Mouse (Mus musculus) heart, postnatal 25 days (tissue): ENCODE results near the gene St5. TPM values are rescaled to one million over a fixed set of nuclear protein-coding genes. Genes with fewer than 3 reads are reported as not detected.

Source experiments
- DNase-seq: peaks from one replicate; pipeline ENCODE4 v3.0.0; 2022; ENCODE audit warnings: low spot score
- intact Hi-C: fragments of 180-260 bp; cut with DNase I; formaldehyde crosslinking; loops from one replicate; pipeline ENCODE4 v1.15.1; 2025
- total RNA-seq, 2 experiments: library from RNA; stranded (reverse); gene quantifications; 2 replicates each; pipeline ENCODE4 v1.2.3; 2021

The St5 gene
- total RNA-seq, 2 experiments from 2014 or later = 28.0 to 30.2 TPM

DNA sequence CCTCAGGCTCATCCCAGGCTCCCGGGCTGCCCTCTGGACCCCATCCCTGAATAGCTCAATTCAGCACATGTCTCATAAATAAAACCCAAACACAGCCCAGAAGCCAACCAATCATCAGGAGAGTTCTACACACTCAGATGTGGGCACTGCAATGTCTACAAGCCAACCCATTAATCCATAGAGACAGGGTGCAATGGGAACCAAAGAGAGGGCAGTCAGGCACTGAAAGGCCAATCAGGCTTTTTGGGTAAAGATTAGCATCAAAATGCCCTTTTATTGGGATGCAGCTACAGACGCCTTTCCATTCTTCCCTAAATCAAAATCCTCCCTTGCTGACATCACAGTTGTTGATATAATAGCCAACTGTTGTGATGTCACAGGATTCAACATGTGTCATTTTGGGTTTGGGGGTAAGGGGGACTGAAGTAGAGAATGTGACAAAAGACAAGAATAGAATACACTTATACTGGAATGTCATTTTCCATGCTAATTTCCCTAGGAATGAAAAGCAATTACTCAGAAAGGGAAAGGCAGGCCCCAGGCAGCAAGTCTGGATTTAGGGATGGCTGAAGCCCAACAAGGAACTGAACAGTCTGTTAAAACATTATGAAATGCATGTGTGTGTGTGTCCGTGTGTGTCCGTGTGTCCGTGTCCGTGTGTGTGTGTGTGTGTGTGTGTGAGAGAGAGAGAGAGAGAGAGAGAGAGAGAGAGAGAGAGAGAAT, 123.7 kb downstream of the St5 start:
- intact Hi-C loops = no loop called here
- DNase-seq = no peak

DNA sequence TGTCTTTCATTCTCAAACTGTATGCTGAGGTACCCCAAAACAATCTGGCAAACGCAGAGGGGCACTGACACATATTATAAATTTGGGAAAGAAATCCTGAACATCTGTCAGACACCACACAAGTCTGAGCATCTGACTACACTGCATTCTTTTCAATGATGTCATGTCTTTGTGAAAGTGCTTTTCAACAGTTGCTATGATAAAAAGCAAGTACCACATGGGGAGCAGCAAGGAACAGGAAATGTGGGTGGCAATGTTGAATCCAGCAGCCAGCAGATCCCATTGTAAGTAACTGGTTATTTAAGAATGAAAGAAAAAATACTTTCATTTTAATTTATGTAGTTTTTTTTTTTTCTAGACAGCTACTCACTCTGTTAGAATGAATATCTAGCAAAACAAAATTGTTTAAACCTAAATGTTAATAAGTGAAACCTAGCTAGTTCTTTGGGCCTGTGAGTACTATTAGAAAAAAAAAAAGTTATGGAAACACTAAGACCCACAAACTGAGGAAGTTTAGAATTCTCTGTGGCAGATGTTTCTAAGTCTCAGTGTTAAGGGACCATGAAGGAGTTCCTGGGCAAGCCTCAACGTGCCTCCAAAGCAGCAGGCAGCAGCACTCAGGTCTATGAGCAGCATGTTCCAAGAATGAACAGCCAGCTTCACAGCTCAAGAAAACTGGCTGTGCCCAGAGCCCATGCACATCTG, 124.4 kb downstream of the St5 start:
- intact Hi-C loops = no loop called here
- DNase-seq = no peak

DNA sequence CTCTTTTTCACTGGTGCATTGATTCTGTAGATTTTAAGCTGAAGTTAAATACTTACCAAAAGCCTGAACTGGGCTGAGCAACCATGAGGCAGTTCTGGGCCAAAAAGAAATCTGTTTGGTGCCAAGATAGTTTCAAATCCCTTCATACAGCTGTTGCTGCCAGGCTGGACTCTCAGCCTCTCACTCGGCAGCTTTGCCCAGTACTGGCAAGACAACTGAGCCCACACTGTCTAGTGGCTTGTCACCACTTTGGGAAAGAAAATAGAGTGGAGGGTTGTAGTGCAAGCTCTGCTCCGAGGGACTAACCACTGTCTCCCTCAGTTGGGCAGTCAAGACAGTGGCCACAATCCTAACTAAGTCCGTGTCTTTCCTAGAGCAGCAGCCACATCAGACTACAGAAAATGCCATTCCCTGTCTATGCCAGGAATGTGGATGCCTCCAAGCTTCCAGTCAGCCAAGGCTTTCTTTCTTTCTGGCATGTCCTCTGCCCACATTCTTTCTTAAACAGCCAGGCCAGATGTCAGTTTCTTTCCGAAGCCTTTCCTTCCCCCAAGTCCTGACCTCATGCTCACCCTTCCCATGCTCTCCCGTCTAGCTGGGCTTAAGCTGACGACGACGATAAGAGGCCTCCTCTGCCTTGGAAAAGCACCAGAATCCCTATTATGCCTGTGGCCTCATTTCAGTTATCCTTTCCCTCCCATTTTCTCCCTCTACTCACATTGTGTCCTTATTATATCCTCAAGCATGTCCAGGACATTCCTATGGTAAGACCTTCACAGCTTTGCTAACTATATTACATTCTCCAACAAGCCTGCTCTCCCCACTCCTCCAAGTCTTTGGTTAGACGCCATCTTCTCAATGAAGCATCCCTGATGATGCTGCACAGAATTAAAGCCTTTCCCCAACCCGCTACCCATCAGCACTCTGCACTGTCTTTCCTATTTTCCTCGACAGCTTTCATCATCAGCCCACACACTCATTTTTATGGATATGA, 126.8 kb downstream of the St5 start:
- intact Hi-C loops = no loop called here
- DNase-seq = no peak

DNA sequence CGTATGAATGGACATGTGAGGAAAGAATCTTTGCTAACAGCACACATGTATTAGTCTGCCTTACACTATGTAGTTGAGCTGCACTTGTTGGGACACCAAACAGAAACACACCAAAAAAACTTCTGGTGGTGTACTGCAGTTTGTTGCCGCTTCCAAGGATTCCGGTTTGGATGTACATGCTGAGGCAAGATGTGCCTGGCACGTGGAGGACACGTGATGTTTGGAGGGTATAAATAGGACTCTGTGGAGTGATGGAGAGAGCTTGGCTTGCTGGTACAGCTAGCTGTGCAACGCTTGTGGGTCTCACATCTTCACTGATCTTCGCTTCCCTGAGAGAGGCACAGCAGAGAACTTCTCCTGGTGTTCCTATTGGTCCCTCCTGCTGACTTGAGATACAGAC, 129.2 kb downstream of the St5 start:
- no peak for DNase-seq
- intact Hi-C loops = no loop called here

DNA sequence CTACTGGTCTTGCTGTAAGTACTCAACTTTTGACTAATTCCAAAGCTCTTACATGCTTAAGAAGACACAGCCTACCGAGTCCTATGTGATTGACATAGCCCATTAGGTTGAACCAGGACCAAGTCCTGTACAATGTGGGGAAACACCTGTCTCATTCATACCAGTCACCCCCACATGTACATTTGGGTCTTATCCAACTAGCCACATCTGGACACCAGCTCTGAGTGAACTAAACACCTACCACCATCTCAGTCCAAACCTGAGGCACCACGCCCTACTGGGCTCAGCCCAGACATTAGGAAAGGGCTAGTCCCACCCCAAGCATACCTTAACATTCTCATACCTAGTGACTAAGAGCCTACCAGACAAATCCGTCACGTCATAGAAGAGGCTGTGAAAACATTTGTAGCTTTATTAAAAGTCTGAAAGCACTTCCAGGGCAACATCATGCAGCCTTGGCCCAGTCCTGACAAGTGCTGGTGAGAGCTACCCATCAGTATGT, 135.0 kb downstream of the St5 start:
- no peak for DNase-seq
- intact Hi-C loops = no loop called here

DNA sequence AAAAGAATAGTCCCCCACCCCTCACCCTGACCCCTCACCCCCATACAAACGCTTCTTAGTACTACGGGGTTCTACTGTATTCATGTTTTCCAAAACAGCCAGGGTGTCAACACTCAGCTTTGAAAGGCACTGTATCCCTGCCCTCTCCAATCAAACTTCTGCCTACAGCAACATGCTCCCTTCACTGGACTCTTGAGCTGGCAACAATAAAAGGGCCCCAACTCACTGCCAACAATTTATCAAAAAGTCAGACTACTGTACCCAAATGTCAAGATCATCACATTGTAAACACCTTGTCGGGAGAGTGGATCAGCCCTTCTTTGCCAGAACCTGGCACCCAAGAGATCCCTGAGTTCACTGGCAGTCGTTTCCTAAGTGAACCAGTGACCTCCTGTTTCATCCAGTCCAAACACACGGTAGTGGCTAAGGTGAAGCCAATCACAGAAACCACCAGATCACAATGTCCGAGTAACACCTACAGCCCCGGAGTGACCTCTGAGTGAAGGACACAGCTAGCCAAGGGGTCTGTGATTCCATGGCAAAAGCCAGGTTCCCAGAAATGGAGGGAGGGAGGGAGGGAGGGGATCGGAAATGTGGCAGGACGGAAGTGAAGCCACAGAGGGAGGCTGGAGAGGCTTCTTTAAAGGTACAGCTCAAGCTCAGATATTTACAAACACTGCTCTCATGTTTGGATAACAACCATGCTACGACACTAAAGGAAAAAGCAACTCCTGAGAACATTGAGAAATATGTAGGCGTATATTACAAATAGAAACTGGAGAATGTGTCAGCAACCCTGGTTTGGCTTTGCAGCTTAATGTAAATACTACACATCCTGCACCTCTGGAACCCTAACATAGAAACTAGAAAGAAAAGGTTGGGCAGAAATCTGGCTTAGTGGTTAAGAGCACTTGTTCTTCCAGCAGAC, 136.3 kb downstream of the St5 start:
- no peak for DNase-seq
- intact Hi-C loops = no loop called here

DNA sequence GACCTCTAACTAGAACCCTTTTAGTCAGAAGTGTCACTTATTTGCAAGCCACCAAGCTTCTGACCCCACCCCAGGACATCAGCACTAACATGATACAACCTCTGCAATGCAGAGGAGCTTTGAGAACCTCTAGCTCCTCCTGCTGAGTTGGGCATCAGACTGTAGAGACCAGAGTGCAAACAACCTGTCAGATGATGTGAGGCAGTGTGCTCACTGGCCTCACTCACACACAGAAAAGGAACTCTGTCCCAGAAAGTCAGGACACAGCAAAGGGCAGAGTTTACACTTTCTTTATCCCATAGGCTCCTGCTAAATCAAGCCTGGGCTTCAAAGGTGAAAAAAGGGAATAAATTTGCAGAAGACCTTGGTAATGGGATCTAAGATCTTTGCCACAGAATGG, 137.1 kb downstream of the St5 start:
- intact Hi-C loops = no loop called here
- DNase-seq = no peak

DNA sequence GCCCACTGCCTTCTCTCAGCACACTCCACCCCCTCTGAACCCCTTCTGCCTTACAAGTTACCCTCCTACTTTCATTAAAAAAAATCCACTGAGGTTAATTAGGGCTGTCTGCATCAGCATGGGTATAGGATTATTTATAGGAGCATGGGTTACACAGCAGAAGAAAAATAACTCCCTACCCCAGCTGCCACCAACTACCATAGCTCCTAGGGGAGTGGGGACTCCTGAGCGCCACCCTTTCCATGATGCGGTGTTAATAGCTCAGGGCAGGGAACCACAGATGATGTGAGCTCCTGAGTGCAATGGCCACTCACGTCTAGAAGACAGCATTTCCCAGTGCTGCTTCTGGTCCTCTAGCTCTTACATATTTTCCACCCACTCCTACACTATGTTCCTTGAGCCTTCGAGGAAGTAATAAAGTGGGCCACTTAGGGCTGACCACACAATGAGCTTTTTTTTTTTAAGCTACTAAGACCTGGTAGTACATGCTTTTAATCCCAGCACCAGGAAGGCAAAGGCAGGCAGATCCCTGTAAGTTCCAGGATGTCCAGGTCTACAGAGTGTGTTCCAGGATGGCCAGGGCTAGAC, 139.5 kb downstream of the St5 start:
- no peak for DNase-seq
- intact Hi-C loops = loop anchor here (5.0 kb wide), 1 partner anchor 53 kb away; no protein-coding TSS in a partner anchor

DNA sequence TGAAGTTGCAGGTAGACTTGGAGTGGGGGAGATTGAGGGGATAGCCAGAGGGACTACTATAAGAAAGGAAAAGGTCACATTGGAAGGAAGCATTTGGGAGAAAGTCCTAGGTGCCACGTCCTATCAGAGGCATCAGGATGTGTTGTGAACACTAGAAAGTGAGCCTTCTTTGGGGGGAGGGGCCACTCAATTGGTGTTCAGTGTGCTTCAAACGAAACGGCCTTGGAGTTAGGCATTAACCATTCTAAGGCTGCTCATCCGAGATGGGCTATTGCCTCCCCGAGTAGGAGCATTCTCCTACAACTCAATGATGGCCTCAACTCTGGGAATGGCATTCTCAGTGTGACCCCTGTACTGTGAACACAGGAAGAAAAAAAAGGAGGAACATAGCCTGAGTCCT, 140.7 kb downstream of the St5 start:
- no peak for DNase-seq
- intact Hi-C loops = loop anchor here (5.0 kb wide), 1 partner anchor 55 kb away; no protein-coding TSS in a partner anchor

DNA sequence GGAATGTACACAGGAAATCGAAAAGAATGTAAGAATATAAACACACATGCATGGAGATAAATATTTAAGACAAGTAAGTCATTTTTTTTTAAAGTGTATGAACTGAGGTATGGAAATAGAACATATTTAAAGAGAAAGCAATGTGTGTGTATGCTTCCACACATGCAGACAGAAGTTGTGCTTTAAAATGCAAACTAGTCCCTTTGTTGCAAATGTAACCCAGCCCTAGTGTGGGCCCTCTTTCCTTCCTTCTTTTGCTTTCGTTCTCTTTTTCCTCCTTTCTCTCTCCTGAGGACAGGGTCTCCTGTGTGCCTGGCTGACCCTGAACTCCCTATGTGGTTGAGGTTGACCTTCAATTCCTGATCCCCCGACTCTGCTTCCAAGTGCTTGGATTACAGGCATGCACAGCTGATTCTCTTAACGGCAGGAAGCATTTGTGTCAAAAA, 141.2 kb downstream of the St5 start:
- intact Hi-C loops = loop anchor here (5.0 kb wide), 1 partner anchor 55 kb away; no protein-coding TSS in a partner anchor
- DNase-seq = no peak

DNA sequence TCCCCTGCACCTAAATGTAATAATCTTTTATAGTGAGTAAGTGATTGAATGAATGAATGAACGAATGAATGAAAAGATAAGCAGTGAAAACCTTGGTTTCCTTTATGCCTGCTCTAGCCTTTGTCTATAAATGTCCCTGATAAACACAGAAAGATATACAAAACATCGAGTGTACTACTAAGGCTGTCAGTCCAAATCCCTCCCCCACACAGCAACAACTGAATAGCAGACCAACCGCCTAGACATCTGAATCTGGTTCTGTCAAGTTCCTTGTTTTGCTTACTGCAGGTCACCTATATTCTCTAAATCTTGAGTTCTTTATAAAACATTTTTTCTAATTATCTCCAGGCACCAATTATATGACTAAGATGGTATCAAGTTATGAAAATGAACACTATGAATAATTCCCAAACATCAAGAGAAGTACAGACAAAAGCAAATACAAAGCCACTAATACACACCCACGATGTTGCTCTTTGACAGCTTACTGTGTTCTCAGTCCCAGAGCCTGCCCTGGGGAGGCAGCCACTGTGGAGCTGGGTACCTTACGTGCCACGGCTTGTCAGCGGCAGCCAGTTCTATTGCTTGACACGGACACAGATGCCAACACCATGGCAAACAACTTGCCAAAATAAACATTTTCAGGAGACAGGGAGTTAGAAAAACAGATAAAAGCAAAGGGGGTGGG, 141.8 kb downstream of the St5 start:
- intact Hi-C loops = loop anchor here (5.0 kb wide), 1 partner anchor 56 kb away; no protein-coding TSS in a partner anchor
- no peak for DNase-seq

DNA sequence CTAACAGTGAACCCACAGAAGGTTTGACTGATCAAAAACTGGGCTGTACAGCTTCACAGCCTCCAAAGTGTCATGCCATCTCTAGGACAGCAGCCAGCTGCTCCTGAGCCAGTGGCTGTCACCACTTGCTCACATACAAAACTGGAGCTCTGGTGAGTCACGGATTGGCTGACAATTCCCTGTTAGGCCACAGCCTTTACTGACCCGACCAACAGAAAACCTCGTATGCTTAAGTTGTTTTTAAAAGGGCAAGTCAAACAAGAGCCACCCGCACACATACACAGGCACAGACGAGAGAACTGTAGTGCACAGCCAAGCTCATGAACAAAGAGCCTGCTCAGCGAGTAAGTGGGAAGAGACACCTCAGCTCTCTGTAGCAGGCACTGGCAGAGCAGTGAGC, 143.9 kb downstream of the St5 start:
- intact Hi-C loops = no loop called here
- peak; percentile 40 for DNase-seq

DNA sequence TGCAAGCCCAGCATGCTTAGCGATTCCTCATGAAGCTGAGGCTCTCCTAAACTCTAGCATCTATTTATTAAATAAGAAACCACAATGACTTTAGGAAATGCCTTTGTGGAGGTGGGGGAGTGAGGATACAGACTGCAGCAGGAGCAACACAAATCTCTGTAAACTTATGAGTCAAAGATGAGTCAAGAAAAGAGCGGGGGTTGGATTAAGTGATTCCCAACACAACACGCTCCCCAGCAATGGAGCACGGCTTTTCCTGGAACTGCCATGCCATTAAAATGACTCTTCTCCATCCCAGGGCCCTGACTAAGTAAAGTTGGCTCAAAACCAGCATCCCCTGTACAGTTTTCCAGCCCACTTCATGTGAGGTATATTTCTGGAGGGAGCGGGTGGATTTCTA, 156.7 kb downstream of the St5 start:
- intact Hi-C loops = no loop called here
- no peak for DNase-seq

DNA sequence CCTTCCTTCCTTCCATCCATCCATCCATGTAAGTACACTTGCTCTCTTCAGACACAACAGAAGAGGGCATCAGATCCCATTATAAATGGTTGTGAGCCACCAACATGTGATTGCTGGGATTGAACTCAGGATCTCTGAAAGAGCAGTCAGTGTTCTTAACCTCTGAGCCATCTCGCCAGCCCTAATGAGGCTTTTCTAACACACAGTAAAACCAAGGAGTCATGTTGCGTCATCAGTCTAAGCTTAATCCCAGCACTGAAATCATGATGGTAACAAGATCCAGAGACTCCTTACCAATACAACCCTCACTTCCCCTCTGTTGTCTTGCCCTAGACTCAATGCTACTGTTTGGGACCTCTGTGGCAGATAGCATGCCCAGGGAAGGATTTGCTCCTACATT, 157.2 kb downstream of the St5 start:
- DNase-seq = no peak
- intact Hi-C loops = no loop called here

DNA sequence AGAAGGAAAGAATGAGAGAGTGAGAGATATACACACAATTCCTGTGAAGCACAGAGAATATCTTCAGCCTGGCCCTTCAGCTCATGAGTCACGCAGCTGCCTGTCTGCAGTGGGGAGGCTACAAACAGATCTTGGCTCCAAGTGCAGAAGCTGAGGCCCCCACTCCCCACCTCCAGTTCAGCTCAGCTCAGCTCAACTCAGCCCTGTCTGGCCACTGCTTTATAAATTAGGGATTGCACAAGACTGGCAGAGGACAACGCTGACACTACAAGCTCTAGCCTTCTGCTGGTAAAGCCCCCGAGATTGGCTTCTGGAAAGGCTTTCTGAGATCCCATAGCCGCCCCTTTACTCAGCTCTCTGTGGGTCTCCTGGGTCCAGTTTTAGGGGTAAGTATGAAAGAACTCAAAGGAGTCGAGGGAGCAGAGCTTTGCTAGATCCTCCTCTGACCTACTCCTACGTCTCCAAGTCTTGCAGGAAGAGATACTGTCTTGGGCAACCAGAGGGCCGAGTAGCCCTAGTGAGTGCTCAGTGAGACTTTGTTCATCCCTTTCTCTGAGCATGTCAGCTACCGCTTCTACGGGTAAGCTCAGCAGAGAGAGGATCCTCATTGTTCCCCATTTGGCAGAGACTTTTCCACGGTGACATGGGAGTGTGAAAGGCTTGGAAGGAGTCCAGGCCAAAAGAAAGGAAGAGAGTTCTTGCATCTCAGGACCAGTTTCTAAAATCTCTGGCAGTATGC, 158.0 kb downstream of the St5 start:
- DNase-seq = peak; percentile 48
- intact Hi-C loops = no loop called here

DNA sequence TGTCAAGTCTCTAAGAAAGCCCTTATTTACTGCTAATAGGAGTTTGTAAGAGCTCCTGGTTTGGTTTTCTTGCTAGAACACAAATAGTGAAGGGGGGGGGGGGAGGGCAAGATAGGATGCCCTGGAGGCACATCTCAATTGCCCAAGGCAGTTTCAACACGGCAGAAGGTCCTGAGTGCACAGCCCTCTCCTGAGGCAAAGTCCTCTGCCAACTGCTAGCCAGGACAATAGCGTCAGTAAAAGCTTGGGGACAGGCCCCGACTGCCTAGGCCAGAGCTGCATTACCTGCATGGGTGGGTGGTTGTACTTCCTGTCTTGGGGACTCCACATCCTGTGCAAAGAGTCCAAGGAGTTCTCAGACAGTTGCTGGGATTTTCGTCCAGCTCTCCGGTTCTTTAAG, 158.6 kb downstream of the St5 start:
- DNase-seq = no peak
- intact Hi-C loops = no loop called here

DNA sequence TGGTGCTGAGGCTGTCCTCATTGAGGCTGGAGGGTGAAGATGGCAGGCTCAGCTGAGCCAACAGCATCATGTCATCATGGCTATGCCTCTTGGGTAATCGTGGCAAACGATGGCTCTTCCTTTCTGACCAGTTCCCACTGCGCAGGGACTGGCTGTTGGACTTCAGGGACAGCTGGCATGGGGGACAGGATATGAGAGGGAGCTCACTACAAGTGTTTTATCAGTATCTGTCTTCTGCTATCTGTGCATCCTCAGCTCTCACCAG, 161.1 kb downstream of the St5 start:
- intact Hi-C loops = no loop called here
- no peak for DNase-seq
